Mouse (Mus musculus) limb, embryonic 10.5 days (tissue): ENCODE data around the gene Map2k7. TPM values are rescaled to one million over a fixed set of nuclear protein-coding genes. Genes with fewer than 3 reads are reported as not detected.

Source experiments
- DNase-seq: peaks from one replicate; pipeline ENCODE4 v3.0.0-alpha.2; 2017; ENCODE audit warnings: low spot score
- H3K27ac ChIP-seq: fragments of 300-500 bp; sonication (generic); 2 replicates; pipeline ENCODE4 v1.5.1; 2016; ENCODE audit warnings: mild to moderate bottlenecking
- H3K27me3 ChIP-seq: fragments of 300-500 bp; sonication (generic); 2 replicates; pipeline ENCODE4 v1.6.1; 2016; ENCODE audit warnings: low read depth, mild to moderate bottlenecking; ENCODE audit not compliant: poor library complexity, severe bottlenecking
- H3K36me3 ChIP-seq: fragments of 300-500 bp; sonication (generic); 2 replicates; pipeline ENCODE4 v1.6.1; 2016; ENCODE audit warnings: mild to moderate bottlenecking, moderate library complexity
- H3K4me1 ChIP-seq: fragments of 300-500 bp; sonication (generic); 2 replicates; pipeline ENCODE4 v1.6.1; 2016
- H3K4me3 ChIP-seq: fragments of 300-500 bp; sonication (generic); 2 replicates; pipeline ENCODE4 v1.5.1; 2016; ENCODE audit warnings: mild to moderate bottlenecking, moderate library complexity
- H3K9me3 ChIP-seq: fragments of 300-500 bp; sonication (generic); replicated peaks from 2 replicates; pipeline ENCODE4 v1.6.1; 2016; ENCODE audit warnings: mild to moderate bottlenecking
- WGBS: fragments of 180-500 bp; shearing (Covaris S2); methylation state at CpG from one replicate; pipeline ENCODE4 v1.1.7; 2016; 5-methylcytosine and 5-hydroxymethylcytosine counted together
- polyA plus RNA-seq: library from polyadenylated mRNA; unstranded; fragments of >200 nt; fragmentation: Nextera tagmentation; extraction: Ambion mirVana; gene quantifications from 2 replicates; pipeline ENCODE4 v1.2.1, GENCODE M21; 2016

Gene Map2k7
- polyA plus RNA-seq, 1 experiment from 2014 or later, result 34.2 TPM

DNA sequence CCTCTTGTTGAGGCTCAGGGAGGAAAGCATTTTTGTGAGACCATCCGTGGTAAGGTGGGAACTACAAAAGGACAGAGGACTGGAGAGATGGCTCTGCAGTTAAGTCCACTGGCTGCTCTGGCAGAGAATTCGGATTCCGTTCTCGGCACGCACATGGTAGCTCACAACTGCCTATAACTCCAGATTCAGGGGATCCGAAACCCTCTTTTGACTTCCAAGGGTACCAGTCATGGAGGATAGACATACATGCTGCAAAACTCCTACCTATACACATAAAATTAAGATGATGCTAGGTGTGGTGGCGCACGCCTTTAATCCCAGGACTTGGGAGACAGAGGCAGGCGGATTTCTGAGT, 37.5 kb downstream of the Map2k7 start:
- peaks cover 31% of the 10 kb centered on the region for H3K36me3 ChIP-seq
- DNase-seq, result no peak
- no peaks in the 10 kb centered on the region for H3K27me3 ChIP-seq
- H3K27ac ChIP-seq, result peak overlapping the region; percentile 91
- H3K4me3 ChIP-seq, result peak overlapping the region; percentile 81
- 33% methylated on average over 9 of the region's 9 CpGs for WGBS
- no peaks in the 10 kb centered on the region for H3K9me3 ChIP-seq
- H3K4me1 ChIP-seq, result peaks cover 8% of the 10 kb centered on the region

DNA sequence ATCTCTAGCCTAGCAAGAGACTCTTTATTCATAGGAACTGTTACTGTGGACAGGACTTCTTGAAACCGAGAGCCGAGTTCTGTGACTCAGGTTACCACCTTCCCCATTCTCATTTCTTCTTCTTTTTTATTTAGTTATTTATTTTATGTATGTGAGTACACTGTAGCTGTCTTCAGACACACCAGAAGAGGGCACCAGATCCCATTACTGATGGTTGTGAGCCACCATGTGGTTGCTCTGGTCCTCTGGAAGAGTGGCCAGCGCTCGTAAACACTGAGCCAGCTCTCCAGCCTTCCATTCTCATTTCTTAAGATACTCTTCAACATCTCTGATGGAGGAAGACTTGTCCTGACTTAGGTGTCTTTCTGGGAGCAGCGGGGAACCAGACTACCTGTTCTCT, 54.2 kb downstream of the Map2k7 start:
- Histone ChIP-seq H3K27me3 (no peaks in the 10 kb centered on the region), H3K36me3 (peaks cover 100% of the 10 kb centered on the region), H3K4me3 (no peak overlapping the region), H3K9me3 (no peaks in the 10 kb centered on the region), H3K4me1 (no peaks in the 10 kb centered on the region), H3K27ac (no peak overlapping the region)
- 89% methylated on average over 5 of the region's 5 CpGs for WGBS
- no peak for DNase-seq

Other genes with a start within 250 kb of the Map2k7 start
- gene Cd209f, start 132.9 kb upstream of the Map2k7 start, polyA plus RNA-seq, result not detected in 2 replicates
- not detected in 2 replicates for gene Cd209g, start 104.6 kb upstream of the Map2k7 start, polyA plus RNA-seq
- 14.4 and 25.5 TPM in 2 replicates for gene Evi5l, start 72.2 kb upstream of the Map2k7 start, polyA plus RNA-seq
- 1.5 and 2.2 TPM in 2 replicates for gene Prr36, start 21.3 kb upstream of the Map2k7 start, polyA plus RNA-seq
- gene Lrrc8e, start 11.9 kb upstream of the Map2k7 start, polyA plus RNA-seq, result 0.11 and 0.20 TPM in 2 replicates
- 0.85 and 1.6 TPM in 2 replicates for gene Gm49320, start 125 bp downstream of the Map2k7 start, polyA plus RNA-seq
- 2.8 and 3.3 TPM in 2 replicates for gene Tgfbr3l, start 9.5 kb downstream of the Map2k7 start, polyA plus RNA-seq
- 70.0 and 72.1 TPM in 2 replicates for gene Snapc2, start 14.3 kb downstream of the Map2k7 start, polyA plus RNA-seq
- 113 and 132 TPM in 2 replicates for gene Ctxn1, start 20.5 kb downstream of the Map2k7 start, polyA plus RNA-seq
- 71.3 and 75.7 TPM in 2 replicates for gene Timm44, start 37.2 kb downstream of the Map2k7 start, polyA plus RNA-seq
- 24.2 and 27.9 TPM in 2 replicates for gene Ccl25, start 86.5 kb downstream of the Map2k7 start, polyA plus RNA-seq
- gene Elavl1, start 86.7 kb downstream of the Map2k7 start, polyA plus RNA-seq, result 373 and 395 TPM in 2 replicates